ENCODE assay signal across 14 mouse cellular contexts in the genomic region with DNA sequence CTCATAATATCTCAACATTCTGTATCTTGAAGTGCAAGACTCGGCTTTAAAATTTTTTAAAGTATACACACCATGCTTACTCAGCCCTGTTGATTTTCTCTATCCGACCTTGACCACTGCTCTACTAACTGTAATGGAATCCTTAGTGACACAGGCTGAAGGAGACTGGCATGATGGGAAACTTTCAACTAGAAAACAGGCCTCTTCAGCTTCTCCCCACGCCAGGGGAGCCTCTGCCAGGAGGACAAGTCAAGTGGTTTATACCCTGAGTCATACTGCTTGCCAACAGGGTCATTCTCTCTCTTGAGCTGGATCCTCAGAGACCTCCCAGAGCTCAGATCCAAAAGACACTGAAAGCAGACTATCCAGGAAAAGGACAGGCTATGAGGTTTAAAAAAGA.
A peak's percentile ranks its signal among the peaks of the same experiment; 100 is the strongest.
DNase-seq lines count a peak whose midpoint lies in the region; ATAC-seq and TF ChIP-seq lines count a peak whose summit lies in the region.
"Had no signal": no experiment of that assay in that cellular context is flagged by ENCODE, and none has a peak within 500 bp of the region (broad histone marks: within the 10 kb centered on the region; RNA-seq: fewer than 3 reads in every experiment).

No protein-coding gene starts in this region.

- ATAC-seq in heart, embryonic 14.5 days (ENCODE audit: insufficient number of reproducible peaks, insufficient read depth, low FRiP score, low read depth) = no peak
- no peak for ATAC-seq in neural tube, embryonic 13.5 days (ENCODE audit: low read depth)
- no peak for ATAC-seq in midbrain, postnatal 0 days (ENCODE audit: low FRiP score)
- no peak for ATAC-seq in CD4-positive, CD25-positive, alpha-beta regulatory T cell, adult 4 months
- ATAC-seq: intestine, embryonic 16.5 days had no signal

- DNase-seq in heart, adult 2 months = no peak
- DNase-seq in neural tube, embryonic 10.5 days (ENCODE audit: extremely low spot score, low spot score) = no peak
- DNase-seq in cerebellum, postnatal 14 days = peak; percentile 50 to 71
- peak; percentile 33 for DNase-seq in midbrain, postnatal 0 days (ENCODE audit: low spot score)
- DNase-seq: gastrocnemius, adult 2 months; lung, postnatal 4 days; spleen, adult 18-20 months had no signal

- no peak for TF ChIP-seq CTCF in heart, adult 2 months (IDR thresholded peaks at IDR 0.05)
- no peak for TF ChIP-seq CTCF in midbrain, postnatal 0 days (IDR thresholded peaks at IDR 0.05)

- peaks cover 8 to 27% of the 10 kb centered on the region in 2 experiments for H3K4me1 ChIP-seq in heart, embryonic 14.5 days (ENCODE audit: control insufficient read depth in 2 of 2, insufficient read depth in 2 of 2, low read length in 2 of 2)
- peaks cover 7% of the 10 kb centered on the region for H3K4me1 ChIP-seq in heart, adult 2 months (ENCODE audit: control insufficient read depth, insufficient read depth, low read length)
- H3K4me1 ChIP-seq in neural tube, embryonic 13.5 days (replicated peaks) = peaks cover 57% of the 10 kb centered on the region
- H3K4me1 ChIP-seq in midbrain, postnatal 0 days (ENCODE audit: insufficient read depth, low read length) = 0 out of 2 replicates have a peak, but pooled peaks cover 5% of the 10 kb centered on the region

- peak overlapping the region; percentile 1 to 45; a peak in 2 of 4 replicates for H3K27ac ChIP-seq in heart, embryonic 14.5 days (replicated peaks in 1 of 2; ENCODE audit: control insufficient read depth in 1 of 2, insufficient read depth in 1 of 2, low read depth in 2 of 2, low read length in 2 of 2)
- no peak overlapping the region for H3K27ac ChIP-seq in heart, adult 2 months
- peak overlapping the region; percentile 90 for H3K27ac ChIP-seq in neural tube, embryonic 13.5 days (replicated peaks)
- 0 out of 2 replicates have a peak overlapping the region, but pooled peaks have one; percentile 6 for H3K27ac ChIP-seq in midbrain, postnatal 0 days (ENCODE audit: low read depth, low read length)
- H3K27ac ChIP-seq: embryonic facial prominence, embryonic 15.5 days; gastrocnemius, adult 2 months; limb, embryonic 15.5 days; neural tube, embryonic 12.5 days had no signal

- H3K9ac ChIP-seq in heart, embryonic 14.5 days (ENCODE audit: low read length) = no peak overlapping the region
- no peak overlapping the region for H3K9ac ChIP-seq in heart, adult 2 months (ENCODE audit: low read depth, low read length)
- H3K9ac ChIP-seq in neural tube, embryonic 13.5 days = no peak overlapping the region
- H3K9ac ChIP-seq in midbrain, postnatal 0 days (replicated peaks; ENCODE audit: low read length, poor library complexity, severe bottlenecking) = no peak overlapping the region
- H3K9ac ChIP-seq: embryonic facial prominence, embryonic 15.5 days; limb, embryonic 15.5 days; neural tube, embryonic 12.5 days had no signal

- intact Hi-C loops in heart, adult 2 months (cut with DNase I) = no loop called here

- peaks cover 40% of the 10 kb centered on the region for H3K36me3 ChIP-seq in heart, embryonic 14.5 days (ENCODE audit: control insufficient read depth, insufficient read depth, low read length)
- H3K36me3 ChIP-seq in heart, adult 2 months (ENCODE audit: control insufficient read depth, insufficient read depth, low read length) = peaks cover 6% of the 10 kb centered on the region
- H3K36me3 ChIP-seq in neural tube, embryonic 13.5 days = peaks cover 40% of the 10 kb centered on the region
- H3K36me3 ChIP-seq in midbrain, postnatal 0 days (ENCODE audit: insufficient read depth, low read length) = no peaks in the 10 kb centered on the region

- H3K4me2 ChIP-seq in heart, embryonic 14.5 days (ENCODE audit: low read length) = no peak overlapping the region
- H3K4me2 ChIP-seq in neural tube, embryonic 13.5 days = no peak overlapping the region
- H3K4me2 ChIP-seq in midbrain, postnatal 0 days (ENCODE audit: low read depth, low read length, poor library complexity, severe bottlenecking) = no peak overlapping the region
- H3K4me2 ChIP-seq: embryonic facial prominence, embryonic 15.5 days; limb, embryonic 15.5 days; neural tube, embryonic 12.5 days had no signal

- no peak overlapping the region for H3K4me3 ChIP-seq in heart, embryonic 14.5 days (ENCODE audit: control insufficient read depth in 1 of 2, insufficient read depth in 1 of 2, low read depth in 1 of 2, low read length in 2 of 2)
- no peak overlapping the region for H3K4me3 ChIP-seq in heart, adult 2 months
- no peak overlapping the region for H3K4me3 ChIP-seq in neural tube, embryonic 13.5 days
- H3K4me3 ChIP-seq in midbrain, postnatal 0 days (ENCODE audit: low read depth, low read length) = no peak overlapping the region
- H3K4me3 ChIP-seq: embryonic facial prominence, embryonic 15.5 days; gastrocnemius, adult 2 months; limb, embryonic 15.5 days; neural tube, embryonic 12.5 days had no signal

- no peak for TF ChIP-seq EP300 in heart, adult 2 months (IDR thresholded peaks at IDR 0.05; ENCODE audit: insufficient read depth, low read depth, low read length)

- TF ChIP-seq POLR2A in heart, adult 2 months (IDR thresholded peaks at IDR 0.05; ENCODE audit: insufficient read depth, low read depth, low read length) = no peak

- WGBS in heart, embryonic 14.5 days = 51% methylated on average over 3 of the region's 3 CpGs
- WGBS in heart, adult 2 months = 71% methylated on average over 3 of the region's 3 CpGs
- WGBS in neural tube, embryonic 13.5 days = 85% methylated on average over 3 of the region's 3 CpGs
- WGBS in midbrain, postnatal 0 days = 79% methylated on average over 3 of the region's 3 CpGs

- H3K27me3 ChIP-seq in heart, embryonic 14.5 days (ENCODE audit: control insufficient read depth, insufficient read depth, low read length) = no peaks in the 10 kb centered on the region
- no peaks in the 10 kb centered on the region for H3K27me3 ChIP-seq in heart, adult 2 months (ENCODE audit: control insufficient read depth, insufficient read depth, low read length)
- no peaks in the 10 kb centered on the region for H3K27me3 ChIP-seq in neural tube, embryonic 13.5 days
- no peaks in the 10 kb centered on the region for H3K27me3 ChIP-seq in midbrain, postnatal 0 days (ENCODE audit: insufficient read depth, low read length)
- H3K27me3 ChIP-seq: embryonic facial prominence, embryonic 15.5 days; limb, embryonic 15.5 days; neural tube, embryonic 12.5 days had no signal

- H3K9me3 ChIP-seq in heart, embryonic 14.5 days (ENCODE audit: control insufficient read depth, low read length) = no peaks in the 10 kb centered on the region
- H3K9me3 ChIP-seq in neural tube, embryonic 13.5 days = no peaks in the 10 kb centered on the region
- no peaks in the 10 kb centered on the region for H3K9me3 ChIP-seq in midbrain, postnatal 0 days (ENCODE audit: low read length)
- H3K9me3 ChIP-seq: embryonic facial prominence, embryonic 15.5 days; limb, embryonic 15.5 days; neural tube, embryonic 12.5 days had no signal

- H3K79me2 ChIP-seq in heart, adult 2 months (replicated peaks; ENCODE audit: control insufficient read depth, insufficient read depth, low read length) = no peaks in the 10 kb centered on the region

Comparison
In these comparisons a context has a peak if more than half of its experiments do, and no peak if none do; other contexts are left out.
1. DNase-seq: peak in cerebellum, postnatal 14 days (2 of 2) and midbrain, postnatal 0 days (single experiment); none in heart, adult 2 months (0 of 2) and neural tube, embryonic 10.5 days (single experiment).